Mouse (Mus musculus): ENCODE data around the gene Nectin3. TPM values are rescaled to one million over a fixed set of nuclear protein-coding genes. Genes with fewer than 3 reads are reported as not detected.
"Not testable (repeated sequence)": the region's sequence is repeated elsewhere in the genome, so short reads cannot be mapped to it uniquely, and the experiment has no call there.

The Nectin3 gene
- polyA plus RNA-seq, 1 experiment from 2014 or later, result 5.6 TPM

DNA sequence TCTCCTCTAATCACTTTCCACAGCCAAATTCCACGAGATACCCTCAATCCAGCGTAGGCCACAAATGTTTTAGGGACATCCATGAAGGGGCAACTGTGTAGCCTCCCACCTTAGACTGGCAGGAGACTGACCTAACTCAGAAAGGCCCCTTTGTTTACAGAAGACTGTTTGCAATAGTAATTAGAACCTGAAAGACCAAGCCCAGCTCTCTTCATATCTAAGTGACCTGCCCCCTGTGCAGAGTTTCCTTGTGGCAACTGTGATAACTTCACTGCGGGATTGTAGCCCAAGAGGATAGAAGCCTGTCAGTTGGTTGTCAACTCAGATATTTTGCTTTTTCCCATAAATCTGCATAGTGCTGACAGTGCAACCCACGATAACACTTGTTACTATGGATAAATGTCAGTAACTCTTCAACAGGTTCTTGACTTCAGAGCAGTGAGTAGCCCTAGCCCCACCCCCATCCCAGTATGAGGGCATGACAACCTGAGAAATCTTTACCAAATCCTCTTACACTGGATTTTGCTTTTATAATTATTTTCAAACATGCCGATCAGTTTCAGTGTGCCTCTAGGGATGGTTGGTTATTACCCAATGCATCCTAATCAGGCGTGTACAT lies 108.8 kb downstream of the Nectin3 start:
- Histone ChIP-seq H3K4me1 (ENCODE audit: control insufficient read depth, insufficient read depth, low read length) (peaks cover 5% of the 10 kb centered on the region), H3K4me2 (ENCODE audit: low read depth, low read length) (no peak overlapping the region), H3K9ac (ENCODE audit: low read length) (no peak overlapping the region), H3K36me3 (ENCODE audit: control insufficient read depth, insufficient read depth) (no peaks in the 10 kb centered on the region), H3K27me3 (ENCODE audit: control insufficient read depth, insufficient read depth, low read length) (no peaks in the 10 kb centered on the region), H3K9me3 (replicated peaks; ENCODE audit: control insufficient read depth, low read length) (no peaks in the 10 kb centered on the region), H3K4me3 (ENCODE audit: low read length) (no peak overlapping the region), H3K27ac (ENCODE audit: low read length) (no peak overlapping the region)
- 61% methylated on average over 6 of the region's 6 CpGs for WGBS
- ATAC-seq (replicated peaks; ENCODE audit: extremely low read depth, insufficient read depth, low FRiP score), result no peak

DNA sequence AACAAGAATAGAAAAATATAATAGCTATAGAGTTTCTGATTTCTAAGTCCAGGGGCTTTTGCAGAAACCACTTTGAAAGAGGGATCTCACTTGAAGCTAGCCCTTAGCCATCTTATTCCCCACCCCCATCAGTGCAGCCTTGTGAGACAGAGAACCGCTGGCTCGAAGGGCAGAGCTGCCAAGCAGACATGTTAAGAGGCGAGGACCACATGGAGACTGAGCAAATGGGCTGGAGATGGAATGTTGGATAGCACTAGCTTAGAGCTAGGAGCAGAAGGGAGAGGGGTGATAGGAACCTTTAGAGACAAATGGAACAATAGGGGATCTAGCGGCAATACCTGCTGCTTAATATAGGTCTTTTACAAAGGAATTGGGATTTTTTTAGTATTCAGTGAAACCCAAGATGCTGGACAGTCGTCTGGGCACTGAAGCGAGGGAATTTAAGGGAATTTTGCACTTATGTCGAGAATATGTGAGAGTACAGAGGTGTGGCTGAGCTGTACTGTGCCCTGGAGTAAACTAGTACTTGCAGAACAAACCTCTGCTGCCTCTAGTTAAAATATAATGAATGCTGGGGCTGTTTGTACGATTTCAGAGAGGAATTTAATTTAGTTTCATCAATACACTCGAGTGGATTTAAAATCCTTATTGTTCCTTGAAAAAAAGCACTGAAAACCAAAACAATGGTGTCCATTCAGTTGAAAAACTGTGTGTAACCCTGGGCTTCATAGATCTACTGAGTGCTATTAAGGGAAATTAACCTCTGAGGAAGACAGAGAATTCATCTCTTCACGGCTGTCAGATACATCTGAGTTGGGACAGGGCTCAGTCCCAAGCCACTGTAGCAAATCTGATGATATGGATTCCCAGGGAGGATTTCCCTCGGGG lies 109.6 kb downstream of the Nectin3 start:
- no peak overlapping the region for H3K4me3 ChIP-seq (ENCODE audit: low read length)

DNA sequence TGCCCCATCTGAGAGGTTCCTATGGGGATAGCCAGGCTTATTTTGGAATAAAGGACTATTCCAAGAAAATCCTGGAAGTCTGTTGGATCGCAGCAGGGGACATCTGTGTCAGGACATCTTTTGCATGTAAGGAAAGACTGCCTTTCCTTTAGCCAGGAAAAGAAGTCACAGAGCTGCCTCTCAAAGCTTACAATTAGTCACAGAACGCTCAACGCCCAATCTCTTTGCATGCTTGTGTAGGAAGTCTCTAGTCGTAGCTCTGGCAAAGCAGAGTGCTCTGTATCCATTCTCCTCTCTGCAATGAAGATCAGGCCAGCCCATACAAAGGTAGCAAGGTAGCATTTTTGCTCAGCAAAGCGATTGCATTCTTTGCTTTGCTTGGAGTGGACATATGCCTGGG lies 114.0 kb downstream of the Nectin3 start:
- H3K4me1 ChIP-seq (ENCODE audit: control insufficient read depth, insufficient read depth, low read length), result no peaks in the 10 kb centered on the region
- H3K9ac ChIP-seq (ENCODE audit: low read length), result no peak overlapping the region
- H3K4me3 ChIP-seq (ENCODE audit: low read length), result no peak overlapping the region
- no peaks in the 10 kb centered on the region for H3K27me3 ChIP-seq (ENCODE audit: control insufficient read depth, insufficient read depth, low read length)
- 81% methylated on average over 5 of the region's 5 CpGs for WGBS
- no peaks in the 10 kb centered on the region for H3K36me3 ChIP-seq (ENCODE audit: control insufficient read depth, insufficient read depth)
- ATAC-seq (replicated peaks; ENCODE audit: extremely low read depth, insufficient read depth, low FRiP score), result no peak
- H3K9me3 ChIP-seq (replicated peaks; ENCODE audit: control insufficient read depth, low read length), result no peaks in the 10 kb centered on the region
- H3K27ac ChIP-seq (ENCODE audit: low read length), result no peak overlapping the region
- H3K4me2 ChIP-seq (ENCODE audit: low read depth, low read length), result no peak overlapping the region

More for the DNA sequence above, 109.6 kb downstream of the Nectin3 start:
- 57% methylated on average over 11 of the region's 11 CpGs for WGBS
- H3K27ac ChIP-seq (ENCODE audit: low read length), result no peak overlapping the region
- H3K9ac ChIP-seq (ENCODE audit: low read length), result no peak overlapping the region
- no peaks in the 10 kb centered on the region for H3K36me3 ChIP-seq (ENCODE audit: control insufficient read depth, insufficient read depth)
- ATAC-seq (replicated peaks; ENCODE audit: extremely low read depth, insufficient read depth, low FRiP score), result no peak
- no peak overlapping the region for H3K4me2 ChIP-seq (ENCODE audit: low read depth, low read length)
- H3K9me3 ChIP-seq (replicated peaks; ENCODE audit: control insufficient read depth, low read length), result no peaks in the 10 kb centered on the region
- peaks cover 5% of the 10 kb centered on the region for H3K4me1 ChIP-seq (ENCODE audit: control insufficient read depth, insufficient read depth, low read length)
- H3K27me3 ChIP-seq (ENCODE audit: control insufficient read depth, insufficient read depth, low read length), result no peaks in the 10 kb centered on the region

DNA sequence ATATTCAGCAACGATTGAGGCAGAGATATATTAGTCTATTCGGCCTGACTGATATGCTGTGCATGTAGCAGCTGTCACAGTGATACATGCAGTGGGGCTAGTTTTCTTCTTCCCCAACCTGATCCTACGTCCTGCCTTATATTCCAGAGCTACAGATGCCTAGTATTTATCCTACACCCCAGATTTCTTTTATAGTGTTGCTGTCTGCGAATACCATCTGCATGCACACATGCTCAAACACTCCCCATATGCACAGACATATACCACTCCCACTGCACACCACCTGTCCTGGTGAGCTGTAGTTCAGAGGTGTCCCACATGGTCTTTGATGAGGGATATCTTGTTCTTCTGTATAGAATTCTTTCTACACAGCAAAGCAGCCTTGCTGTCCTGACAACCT lies 115.0 kb downstream of the Nectin3 start:
- no peaks in the 10 kb centered on the region for H3K36me3 ChIP-seq (ENCODE audit: control insufficient read depth, insufficient read depth)
- no peak overlapping the region for H3K4me2 ChIP-seq (ENCODE audit: low read depth, low read length)
- WGBS, result 85% methylated on average over 4 of the region's 4 CpGs
- no peak overlapping the region for H3K9ac ChIP-seq (ENCODE audit: low read length)
- no peak overlapping the region for H3K27ac ChIP-seq (ENCODE audit: low read length)
- no peaks in the 10 kb centered on the region for H3K27me3 ChIP-seq (ENCODE audit: control insufficient read depth, insufficient read depth, low read length)
- no peaks in the 10 kb centered on the region for H3K4me1 ChIP-seq (ENCODE audit: control insufficient read depth, insufficient read depth, low read length)
- no peaks in the 10 kb centered on the region for H3K9me3 ChIP-seq (replicated peaks; ENCODE audit: control insufficient read depth, low read length)
- no peak for ATAC-seq (replicated peaks; ENCODE audit: extremely low read depth, insufficient read depth, low FRiP score)
- no peak overlapping the region for H3K4me3 ChIP-seq (ENCODE audit: low read length)

DNA sequence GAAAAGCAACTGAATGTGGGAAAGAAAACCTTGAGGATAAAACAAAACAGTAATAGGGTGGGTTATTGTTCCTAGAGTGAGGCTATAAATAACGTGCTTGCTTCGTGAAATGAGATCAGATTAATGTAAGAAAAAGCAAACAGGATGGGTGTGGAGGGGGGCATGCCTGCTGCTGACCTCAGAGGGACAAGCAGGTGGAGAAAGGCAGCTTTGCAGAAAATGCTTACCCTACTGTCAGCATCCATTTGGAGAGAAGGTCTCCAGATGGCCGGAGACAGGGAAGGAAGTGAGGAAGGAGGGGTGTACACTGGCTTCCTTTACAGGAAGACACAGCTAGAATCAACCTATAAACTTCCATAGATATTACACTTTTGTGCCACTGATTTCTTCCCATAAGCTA lies 121.8 kb downstream of the Nectin3 start:
- no peak for ATAC-seq (replicated peaks; ENCODE audit: extremely low read depth, insufficient read depth, low FRiP score)
- 38% methylated on average over 3 of the region's 3 CpGs for WGBS

DNA sequence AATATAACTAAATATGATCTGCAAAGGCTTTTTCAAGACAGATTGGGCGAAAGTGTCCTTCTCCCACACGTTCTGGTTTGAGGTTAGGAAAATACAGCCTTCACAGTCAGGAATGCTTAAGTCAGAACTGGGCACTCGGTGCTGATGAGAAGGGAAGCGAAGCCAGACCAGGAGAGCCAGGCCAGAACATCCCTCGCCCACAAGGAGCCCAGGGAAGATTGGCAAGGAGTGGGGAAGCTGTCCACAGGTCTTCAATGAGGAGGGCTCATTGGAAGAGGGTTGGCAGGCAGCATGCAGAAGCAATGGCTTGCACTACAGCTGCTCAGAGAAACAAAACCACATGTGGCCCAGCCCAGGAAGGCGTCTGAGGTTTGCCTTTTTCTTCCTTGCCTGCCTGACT lies 136.3 kb downstream of the Nectin3 start:
- peak overlapping the region; percentile 7; the same call in 1 of the 2 replicates for H3K4me3 ChIP-seq (ENCODE audit: low read length)
- whole genome bisulfite sequencing, result 40% methylated on average over 6 of the region's 6 CpGs
- H3K9ac ChIP-seq (ENCODE audit: low read length), result no peak overlapping the region

More for the DNA sequence above, 121.8 kb downstream of the Nectin3 start:
- Histone ChIP-seq H3K4me3 (ENCODE audit: low read length) (no peak overlapping the region), H3K27me3 (ENCODE audit: control insufficient read depth, insufficient read depth, low read length) (no peaks in the 10 kb centered on the region), H3K36me3 (ENCODE audit: control insufficient read depth, insufficient read depth) (no peaks in the 10 kb centered on the region), H3K4me2 (ENCODE audit: low read depth, low read length) (no peak overlapping the region), H3K9ac (ENCODE audit: low read length) (no peak overlapping the region), H3K4me1 (ENCODE audit: control insufficient read depth, insufficient read depth, low read length) (no peaks in the 10 kb centered on the region), H3K27ac (ENCODE audit: low read length) (no peak overlapping the region), H3K9me3 (replicated peaks; ENCODE audit: control insufficient read depth, low read length) (no peaks in the 10 kb centered on the region)

DNA sequence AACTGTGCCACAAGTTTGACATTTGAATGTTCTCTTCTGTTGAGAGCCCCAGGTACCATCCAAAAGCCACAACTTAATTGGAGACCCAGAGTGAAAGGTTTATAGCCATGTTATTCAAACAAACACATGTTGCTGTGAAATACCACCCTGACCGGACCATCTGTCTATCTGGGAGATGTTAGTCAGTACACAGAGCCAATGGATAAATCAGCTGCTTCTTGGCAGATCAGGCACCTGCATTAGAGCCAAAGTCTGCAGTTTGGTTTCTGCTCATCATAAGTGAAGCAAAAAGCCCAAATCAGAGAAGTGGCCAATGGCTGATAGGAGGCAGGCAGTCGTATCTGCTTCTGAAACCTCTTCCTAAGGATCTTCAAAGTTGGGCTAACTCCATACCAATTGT lies 140.7 kb downstream of the Nectin3 start:
- not testable (repeated sequence) for H3K9me3 ChIP-seq (replicated peaks; ENCODE audit: control insufficient read depth, low read length); H3K27ac ChIP-seq (ENCODE audit: low read length); H3K9ac ChIP-seq (ENCODE audit: low read length); H3K27me3 ChIP-seq (ENCODE audit: control insufficient read depth, insufficient read depth, low read length); ATAC-seq (replicated peaks; ENCODE audit: extremely low read depth, insufficient read depth, low FRiP score); H3K4me1 ChIP-seq (ENCODE audit: control insufficient read depth, insufficient read depth, low read length); H3K36me3 ChIP-seq (ENCODE audit: control insufficient read depth, insufficient read depth); H3K4me2 ChIP-seq (ENCODE audit: low read depth, low read length); H3K4me3 ChIP-seq (ENCODE audit: low read length)
- 73% methylated on average over 2 of the region's 2 CpGs for WGBS

More for the DNA sequence above, 136.3 kb downstream of the Nectin3 start:
- Histone ChIP-seq H3K4me1 (ENCODE audit: control insufficient read depth, insufficient read depth, low read length) (peaks cover 8% of the 10 kb centered on the region), H3K36me3 (ENCODE audit: control insufficient read depth, insufficient read depth) (no peaks in the 10 kb centered on the region), H3K27ac (ENCODE audit: low read length) (no peak overlapping the region), H3K4me2 (ENCODE audit: low read depth, low read length) (peak overlapping the region; percentile 42), H3K9me3 (replicated peaks; ENCODE audit: control insufficient read depth, low read length) (no peaks in the 10 kb centered on the region), H3K27me3 (ENCODE audit: control insufficient read depth, insufficient read depth, low read length) (no peaks in the 10 kb centered on the region)
- ATAC-seq (replicated peaks; ENCODE audit: extremely low read depth, insufficient read depth, low FRiP score), result no peak

DNA sequence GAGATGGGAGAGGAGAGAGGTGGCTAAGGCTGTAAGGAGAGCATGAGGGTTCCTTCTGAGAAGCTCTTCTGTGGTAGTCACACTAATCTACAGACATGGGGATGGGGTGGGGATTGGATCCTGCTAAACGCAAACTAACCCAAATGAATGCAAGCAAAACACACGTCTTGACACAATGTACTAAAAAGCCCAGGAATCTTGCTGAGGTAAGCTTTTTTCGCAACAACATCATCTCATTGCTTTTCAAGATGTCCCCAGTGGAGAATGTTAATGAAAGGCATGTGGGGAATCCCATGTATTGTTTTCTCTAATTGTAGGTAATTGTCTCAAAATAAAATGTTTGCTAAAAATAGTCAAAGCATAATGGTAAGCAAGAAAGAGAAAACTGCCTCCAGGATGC lies 141.7 kb downstream of the Nectin3 start:
- Histone ChIP-seq H3K4me3 (ENCODE audit: low read length) (no peak overlapping the region), H3K4me2 (ENCODE audit: low read depth, low read length) (no peak overlapping the region), H3K9me3 (replicated peaks; ENCODE audit: control insufficient read depth, low read length) (no peaks in the 10 kb centered on the region), H3K36me3 (ENCODE audit: control insufficient read depth, insufficient read depth) (no peaks in the 10 kb centered on the region), H3K4me1 (ENCODE audit: control insufficient read depth, insufficient read depth, low read length) (peaks cover 4% of the 10 kb centered on the region), H3K9ac (ENCODE audit: low read length) (no peak overlapping the region), H3K27me3 (ENCODE audit: control insufficient read depth, insufficient read depth, low read length) (no peaks in the 10 kb centered on the region), H3K27ac (ENCODE audit: low read length) (no peak overlapping the region)
- 64% methylated on average over 3 of the region's 3 CpGs for WGBS
- ATAC-seq (replicated peaks; ENCODE audit: extremely low read depth, insufficient read depth, low FRiP score), result no peak
